Mouse (Mus musculus): ENCODE results near the gene Gm21974. TPM values are rescaled to one million over a fixed set of nuclear protein-coding genes. Genes with fewer than 3 reads are reported as not detected.
"Not testable (repeated sequence)": the region's sequence is repeated elsewhere in the genome, so short reads cannot be mapped to it uniquely, and the experiment has no call there.

Gene Gm21974
- polyA plus RNA-seq, 1 experiment from 2014 or later = not detected

GRCm38 (mm10) chr7:127837878-127838277 is 57.4 kb downstream of the Gm21974 start:
- not testable (repeated sequence) for H3K9me3 ChIP-seq; H3K9ac ChIP-seq; H3K4me3 ChIP-seq; H3K27ac ChIP-seq; ATAC-seq (ENCODE audit: low FRiP score, low read depth); H3K4me2 ChIP-seq (replicated peaks); H3K27me3 ChIP-seq; H3K36me3 ChIP-seq
- WGBS = 68% methylated on average over 4 of the region's 4 CpGs
- peaks cover 12% of the 10 kb centered on the region for H3K4me1 ChIP-seq

- H3K4me3 ChIP-seq = no peak overlapping the region
- WGBS = 96% methylated on average over 5 of the region's 5 CpGs
- no peaks in the 10 kb centered on the region for H3K27me3 ChIP-seq
- no peaks in the 10 kb centered on the region for H3K36me3 ChIP-seq
- ATAC-seq (ENCODE audit: low FRiP score, low read depth) = no peak
- H3K9ac ChIP-seq = no peak overlapping the region
- peaks cover 8% of the 10 kb centered on the region for H3K4me1 ChIP-seq
- H3K4me2 ChIP-seq (replicated peaks) = no peak overlapping the region
- no peaks in the 10 kb centered on the region for H3K9me3 ChIP-seq
- no peak overlapping the region for H3K27ac ChIP-seq
Observed at GRCm38 (mm10) chr7:127837473-127837872, 57.8 kb downstream of the Gm21974 start.

Other genes with a start within 250 kb of the Gm21974 start
- 82.3 and 85.8 TPM in 2 replicates for gene Bcl7c, start 186.5 kb downstream of the Gm21974 start, polyA plus RNA-seq (2015; fragmentation: Nextera tagmentation; extraction: Ambion mirVana)
- gene Ctf1, start 182.7 kb downstream of the Gm21974 start, polyA plus RNA-seq (2015; fragmentation: Nextera tagmentation; extraction: Ambion mirVana) = 28.3 and 31.6 TPM in 2 replicates
- 0.46 and 0.50 TPM in 2 replicates for gene Ctf2, start 163.3 kb downstream of the Gm21974 start, polyA plus RNA-seq (2015; fragmentation: Nextera tagmentation; extraction: Ambion mirVana)
- gene Fbxl19, start 150.9 kb downstream of the Gm21974 start, polyA plus RNA-seq (2015; fragmentation: Nextera tagmentation; extraction: Ambion mirVana) = 6.7 TPM in 2 replicates
- 20.1 and 20.8 TPM in 2 replicates for gene Orai3, start 125.6 kb downstream of the Gm21974 start, polyA plus RNA-seq (2015; fragmentation: Nextera tagmentation; extraction: Ambion mirVana)
- 28.1 and 30.8 TPM in 2 replicates for gene Setd1a, start 118.8 kb downstream of the Gm21974 start, polyA plus RNA-seq (2015; fragmentation: Nextera tagmentation; extraction: Ambion mirVana)
- not detected in 2 replicates for gene Gm49388, start 109.8 kb downstream of the Gm21974 start, polyA plus RNA-seq (2015; fragmentation: Nextera tagmentation; extraction: Ambion mirVana)
- gene Hsd3b7, start 94.8 kb downstream of the Gm21974 start, polyA plus RNA-seq (2015; fragmentation: Nextera tagmentation; extraction: Ambion mirVana) = 11.2 and 11.3 TPM in 2 replicates
- 53.2 and 55.6 TPM in 2 replicates for gene Stx4a, start 71.2 kb downstream of the Gm21974 start, polyA plus RNA-seq (2015; fragmentation: Nextera tagmentation; extraction: Ambion mirVana)
- 7.7 and 8.1 TPM in 2 replicates for gene Stx1b, start 70.9 kb downstream of the Gm21974 start, polyA plus RNA-seq (2015; fragmentation: Nextera tagmentation; extraction: Ambion mirVana)
- gene Zfp646, start 19.2 kb downstream of the Gm21974 start, polyA plus RNA-seq (2015; fragmentation: Nextera tagmentation; extraction: Ambion mirVana) = 10.5 and 11.6 TPM in 2 replicates
- 23.0 and 24.4 TPM in 2 replicates for gene Zfp668, start 18.6 kb downstream of the Gm21974 start, polyA plus RNA-seq (2015; fragmentation: Nextera tagmentation; extraction: Ambion mirVana)
- 1.9 and 2.1 TPM in 2 replicates for gene Prss53, start 4.5 kb downstream of the Gm21974 start, polyA plus RNA-seq (2015; fragmentation: Nextera tagmentation; extraction: Ambion mirVana)
- gene Vkorc1, start 163 bp upstream of the Gm21974 start, polyA plus RNA-seq (2015; fragmentation: Nextera tagmentation; extraction: Ambion mirVana) = 159 and 174 TPM in 2 replicates
- 84.9 and 85.3 TPM in 2 replicates for gene Bckdk, start 8.6 kb upstream of the Gm21974 start, polyA plus RNA-seq (2015; fragmentation: Nextera tagmentation; extraction: Ambion mirVana)
- 44.2 and 47.8 TPM in 2 replicates for gene Kat8, start 17.1 kb upstream of the Gm21974 start, polyA plus RNA-seq (2015; fragmentation: Nextera tagmentation; extraction: Ambion mirVana)
- 4.4 and 5.7 TPM in 2 replicates for gene Prss8, start 34.6 kb upstream of the Gm21974 start, polyA plus RNA-seq (2015; fragmentation: Nextera tagmentation; extraction: Ambion mirVana)
- 9.6 and 11.9 TPM in 2 replicates for gene Prss36, start 51.3 kb upstream of the Gm21974 start, polyA plus RNA-seq (2015; fragmentation: Nextera tagmentation; extraction: Ambion mirVana)
- 542 and 587 TPM in 2 replicates for gene Fus, start 72.0 kb upstream of the Gm21974 start, polyA plus RNA-seq (2015; fragmentation: Nextera tagmentation; extraction: Ambion mirVana)
- 22.5 and 27.7 TPM in 2 replicates for gene Pycard, start 98.4 kb upstream of the Gm21974 start, polyA plus RNA-seq (2015; fragmentation: Nextera tagmentation; extraction: Ambion mirVana)
- 1.7 and 1.8 TPM in 2 replicates for gene Trim72, start 108.5 kb upstream of the Gm21974 start, polyA plus RNA-seq (2015; fragmentation: Nextera tagmentation; extraction: Ambion mirVana)
- 0.87 and 0.92 TPM in 2 replicates for gene Itgam, start 167.2 kb upstream of the Gm21974 start, polyA plus RNA-seq (2015; fragmentation: Nextera tagmentation; extraction: Ambion mirVana)
- not detected in 2 replicates for gene Gm49368, start 167.2 kb upstream of the Gm21974 start, polyA plus RNA-seq (2015; fragmentation: Nextera tagmentation; extraction: Ambion mirVana)
- gene Itgax, start 234.1 kb upstream of the Gm21974 start, polyA plus RNA-seq (2015; fragmentation: Nextera tagmentation; extraction: Ambion mirVana) = not detected in 2 replicates

Data from limb, embryonic 13.5 days (tissue).